Mouse (Mus musculus) embryo, embryonic 10.5 days (tissue): ENCODE results near the gene Krtap10-4.
"Not testable (repeated sequence)": the region's sequence is repeated elsewhere in the genome, so short reads cannot be mapped to it uniquely, and the experiment has no call there.

Experiments used
- DNase-seq: peaks from one replicate; pipeline ENCODE4 v3.0.0-alpha.2; 2015; ENCODE audit warnings: low spot score

Gene Krtap10-4

DNA sequence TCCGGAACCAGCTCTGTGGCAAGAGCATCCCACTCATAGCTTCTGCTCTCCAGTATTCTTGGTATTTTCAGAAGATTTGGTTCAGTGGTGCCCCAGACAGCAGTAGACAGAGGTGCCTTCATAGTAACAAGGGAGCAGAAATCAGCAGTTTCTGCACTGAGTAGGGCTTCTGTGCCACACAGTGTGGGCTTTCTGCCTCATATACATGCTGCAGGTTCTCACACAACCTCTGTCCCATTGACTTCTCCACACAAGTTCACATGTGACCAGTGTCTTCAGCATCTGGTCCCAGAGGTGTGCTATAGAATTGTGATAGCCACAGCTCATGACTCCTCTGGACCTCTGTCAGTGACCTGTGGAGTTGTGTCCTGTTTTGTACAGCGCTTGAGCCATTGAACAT lies 38.3 kb downstream of the Krtap10-4 start:
- DNase-seq = no peak

DNA sequence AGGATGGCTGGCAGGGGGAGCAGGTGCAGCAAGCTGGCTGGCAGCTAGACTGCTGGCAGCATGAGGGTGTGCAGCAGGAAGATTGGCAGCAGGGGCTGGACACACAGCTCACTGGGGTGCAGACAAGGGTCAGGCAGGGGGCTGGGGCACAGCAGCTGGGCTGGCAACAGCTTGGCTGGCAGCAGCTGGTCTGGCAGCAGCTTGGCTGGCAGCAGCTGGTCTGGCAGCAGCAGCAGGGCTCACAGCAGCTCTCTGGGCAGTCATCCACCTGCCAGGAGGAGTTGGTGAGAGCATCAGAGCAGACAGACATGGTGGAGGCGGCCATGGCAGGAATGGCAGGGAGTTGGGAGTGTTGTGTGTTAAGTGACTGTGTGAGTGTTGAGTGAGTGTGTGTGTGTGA lies 39.0 kb downstream of the Krtap10-4 start, which contains the start of gene Gm7137:
Gene Gm7137, minus strand, starts transcription at position 325 of the 400 bp plus-strand sequence.
- DNase-seq = not testable (repeated sequence)

DNA sequence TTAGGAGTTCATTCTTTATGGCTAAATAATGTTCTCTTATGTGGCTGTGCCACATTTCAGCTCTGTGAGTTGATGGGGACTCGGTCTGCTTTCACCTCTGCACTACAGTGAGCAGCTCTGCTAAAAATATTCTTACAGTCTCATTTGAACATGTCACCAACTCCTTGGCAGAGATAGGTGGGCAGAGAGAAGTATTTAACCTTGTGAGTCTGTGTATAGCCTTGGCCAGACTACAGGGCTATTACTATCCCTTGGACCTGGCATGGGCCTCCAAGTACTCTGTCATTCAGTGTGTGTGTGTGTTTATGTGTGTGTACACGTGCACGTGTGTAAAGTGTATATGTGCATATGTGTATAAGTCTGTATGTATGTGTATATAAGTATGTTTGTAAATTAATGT lies 43.5 kb downstream of the Krtap10-4 start:
- not testable (repeated sequence) for DNase-seq

DNA sequence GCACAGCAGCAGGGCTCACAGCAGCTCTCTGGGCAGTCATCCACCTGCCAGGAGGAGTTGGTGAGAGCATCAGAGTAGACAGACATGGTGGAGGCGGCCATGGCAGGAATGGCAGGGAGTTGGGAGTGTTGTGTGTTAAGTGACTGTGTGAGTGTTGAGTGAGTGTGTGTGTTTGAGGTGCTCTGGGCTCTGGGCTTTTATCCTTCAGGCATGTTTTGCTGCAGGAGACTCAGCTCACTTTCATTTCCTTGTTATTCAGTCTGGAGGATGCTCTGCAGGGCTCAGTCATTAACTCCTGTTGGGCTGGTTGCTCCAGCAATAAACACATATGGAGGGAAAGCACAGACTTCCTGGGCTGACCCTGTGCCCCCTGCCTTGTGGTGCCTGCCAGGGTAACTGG lies 44.5 kb downstream of the Krtap10-4 start, which contains the start of gene Gm3250:
Gene Gm3250, minus strand, starts transcription at position 101 of the 400 bp plus-strand sequence.
- DNase-seq = not testable (repeated sequence)

DNA sequence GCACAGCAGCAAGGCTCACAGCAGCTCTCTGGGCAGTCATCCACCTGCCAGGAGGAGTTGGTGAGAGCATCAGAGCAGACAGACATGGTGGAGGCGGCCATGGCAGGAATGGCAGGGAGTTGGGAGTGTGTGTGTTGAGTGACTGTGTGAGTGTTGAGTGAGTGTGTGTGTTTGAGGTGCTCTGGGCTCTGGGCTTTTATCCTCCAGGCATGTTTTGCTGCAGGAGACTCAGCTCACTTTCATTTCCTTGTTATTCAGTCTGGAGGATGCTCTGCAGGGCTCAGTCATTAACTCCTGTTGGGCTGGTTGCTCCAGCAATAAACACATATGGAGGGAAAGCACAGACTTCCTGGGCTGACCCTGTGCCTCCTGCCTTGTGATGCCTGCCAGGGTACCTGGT lies 50.1 kb downstream of the Krtap10-4 start, which contains the start of gene Gm7138:
Gene Gm7138, minus strand, starts transcription at position 101 of the 400 bp plus-strand sequence.
- DNase-seq = not testable (repeated sequence)
